Mouse (Mus musculus) gastrocnemius, postnatal 10 days (tissue): ENCODE results near the gene Fam160b1. TPM values are rescaled to one million over a fixed set of nuclear protein-coding genes. Genes with fewer than 3 reads are reported as not detected.

Experiments used
- DNase-seq: peaks from one replicate; pipeline ENCODE4 v3.0.0; 2021; ENCODE audit warnings: mixed read lengths
- total RNA-seq, 2 experiments: library from RNA; stranded (reverse); gene quantifications; 2 replicates each; pipeline ENCODE4 v1.2.3; 2021

The Fam160b1 gene
- total RNA-seq, 2 experiments from 2014 or later: 9.6 to 12.8 TPM

GRCm38 (mm10) chr19:57366626-57367025, 6.1 kb downstream of the Fam160b1 start:
- DNase-seq: no peak

DNA sequence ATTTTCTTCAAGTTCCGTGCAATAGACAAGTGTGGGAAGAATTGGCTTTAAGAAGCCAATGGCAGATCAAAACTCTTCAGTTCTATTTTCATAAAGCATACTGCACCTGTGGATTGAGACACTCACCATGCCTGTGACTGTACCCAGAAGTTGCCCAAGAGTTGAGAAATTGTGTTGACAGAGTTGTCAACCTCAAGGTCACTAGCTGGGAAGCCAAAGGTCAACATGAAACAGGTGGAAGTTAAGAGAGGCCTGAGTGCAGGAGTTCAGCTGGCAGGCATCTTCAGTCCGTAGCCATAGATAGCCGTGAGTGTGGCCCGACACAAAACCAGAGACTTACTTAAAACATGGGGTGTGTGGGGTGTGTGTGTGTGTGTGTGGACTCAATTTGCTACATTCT, 6.7 kb downstream of the Fam160b1 start:
- DNase-seq: no peak

- no peak for DNase-seq
These were observed 7.4 kb downstream of the Fam160b1 start for GRCm38 (mm10) chr19:57367849-57368387.

DNA sequence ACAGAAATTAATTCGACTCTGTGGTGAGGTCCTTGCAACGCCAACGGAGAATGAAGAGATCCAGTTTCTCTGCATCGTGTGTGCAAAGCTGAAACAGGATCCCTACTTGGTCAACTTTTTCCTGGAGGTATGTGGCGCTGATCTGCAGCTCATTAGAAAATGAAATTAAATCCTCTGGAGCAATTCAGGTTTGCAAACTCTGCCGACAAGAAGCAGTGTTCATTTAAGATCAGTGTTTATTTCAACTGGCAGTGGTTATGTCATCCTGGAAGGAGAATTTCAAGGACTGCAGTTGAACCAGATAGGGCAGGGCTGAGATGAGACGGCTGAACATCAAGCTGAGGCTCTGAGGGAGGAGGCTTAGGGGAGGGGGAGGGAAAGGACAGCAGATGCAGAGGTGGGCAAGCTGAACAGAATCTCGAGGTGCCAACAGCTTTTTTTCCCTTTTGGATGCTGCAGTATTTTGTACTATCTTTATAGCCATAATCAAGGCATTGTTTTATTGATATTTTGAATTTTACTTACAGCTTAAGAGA, 12.9 kb downstream of the Fam160b1 start:
- DNase-seq: no peak

GRCm38 (mm10) chr19:57375161-57375560, 14.7 kb downstream of the Fam160b1 start:
- no peak for DNase-seq

DNA sequence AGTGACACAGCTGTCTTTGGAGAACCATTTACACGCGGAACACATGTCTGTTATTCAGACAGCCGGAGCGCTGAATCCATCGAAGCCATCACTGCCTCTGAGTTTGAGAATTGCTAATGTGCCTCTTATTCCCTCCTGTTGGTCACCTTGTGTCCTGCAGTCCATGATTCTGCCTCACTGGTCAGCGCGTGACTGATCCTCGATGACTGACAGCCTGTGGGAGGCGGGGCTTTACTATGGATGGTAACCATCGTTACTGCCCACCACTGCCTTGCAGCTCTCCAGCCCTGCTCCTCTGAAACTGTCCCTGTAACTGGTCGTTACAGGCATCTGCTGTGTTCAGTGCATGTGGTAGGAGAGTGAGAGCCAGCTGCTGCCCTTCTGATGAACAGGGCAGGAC, 15.3 kb downstream of the Fam160b1 start:
- DNase-seq: no peak

GRCm38 (mm10) chr19:57377043-57377703, 16.7 kb downstream of the Fam160b1 start:
- DNase-seq: no peak

- no peak for DNase-seq
These were observed 25.8 kb downstream of the Fam160b1 start for GRCm38 (mm10) chr19:57386176-57386693.

DNA sequence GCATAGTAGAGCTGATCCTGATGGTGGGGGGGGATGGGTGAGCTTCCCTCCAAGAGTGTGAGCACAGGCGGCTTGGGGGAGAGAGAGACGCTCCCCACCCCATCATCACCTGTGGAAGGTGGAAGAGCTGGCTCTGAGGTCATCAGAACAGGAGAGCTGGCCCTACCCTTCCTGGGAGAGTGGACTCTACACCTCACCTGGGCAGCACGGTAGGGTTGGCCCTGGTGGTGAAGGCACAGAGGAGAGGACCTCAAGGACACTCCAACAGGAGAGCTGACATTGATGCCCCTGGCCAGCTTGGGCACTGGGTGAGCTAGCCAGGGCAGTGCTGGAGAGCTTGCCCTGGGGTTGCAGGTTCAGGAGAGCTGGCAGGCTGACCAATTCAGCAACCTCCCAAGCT, 31.1 kb downstream of the Fam160b1 start:
- no peak for DNase-seq

- DNase-seq: no peak
These were observed 33.0 kb downstream of the Fam160b1 start for GRCm38 (mm10) chr19:57393357-57393957.

GRCm38 (mm10) chr19:57396609-57397008, 36.1 kb downstream of the Fam160b1 start:
- DNase-seq: no peak

- no peak for DNase-seq
These were observed 41.9 kb downstream of the Fam160b1 start for GRCm38 (mm10) chr19:57402364-57402763.

- DNase-seq: peak; percentile 92
These were observed 43.4 kb downstream of the Fam160b1 start for GRCm38 (mm10) chr19:57403700-57404501.

GRCm38 (mm10) chr19:57404502-57404848, 44.0 kb downstream of the Fam160b1 start:
- DNase-seq: no peak

DNA sequence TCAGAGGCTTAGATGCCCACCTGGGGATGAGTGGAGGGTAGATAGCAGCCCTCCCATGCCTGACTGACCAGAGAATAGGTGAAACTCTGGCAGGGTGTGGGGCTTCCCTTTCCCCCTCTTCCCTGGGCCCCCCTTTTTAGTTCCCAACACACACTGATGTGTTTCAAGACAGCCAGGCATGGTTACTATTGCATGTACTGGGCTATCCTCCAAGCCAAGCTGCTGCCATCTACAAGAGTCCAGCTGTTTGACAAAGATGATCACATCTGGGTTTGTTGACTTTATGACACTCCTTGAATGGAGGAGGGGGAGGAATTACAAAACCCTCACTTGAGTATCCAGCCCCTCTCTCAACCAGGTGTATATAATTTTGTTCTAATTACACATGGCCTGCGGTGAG, 47.5 kb downstream of the Fam160b1 start:
- DNase-seq: no peak

DNA sequence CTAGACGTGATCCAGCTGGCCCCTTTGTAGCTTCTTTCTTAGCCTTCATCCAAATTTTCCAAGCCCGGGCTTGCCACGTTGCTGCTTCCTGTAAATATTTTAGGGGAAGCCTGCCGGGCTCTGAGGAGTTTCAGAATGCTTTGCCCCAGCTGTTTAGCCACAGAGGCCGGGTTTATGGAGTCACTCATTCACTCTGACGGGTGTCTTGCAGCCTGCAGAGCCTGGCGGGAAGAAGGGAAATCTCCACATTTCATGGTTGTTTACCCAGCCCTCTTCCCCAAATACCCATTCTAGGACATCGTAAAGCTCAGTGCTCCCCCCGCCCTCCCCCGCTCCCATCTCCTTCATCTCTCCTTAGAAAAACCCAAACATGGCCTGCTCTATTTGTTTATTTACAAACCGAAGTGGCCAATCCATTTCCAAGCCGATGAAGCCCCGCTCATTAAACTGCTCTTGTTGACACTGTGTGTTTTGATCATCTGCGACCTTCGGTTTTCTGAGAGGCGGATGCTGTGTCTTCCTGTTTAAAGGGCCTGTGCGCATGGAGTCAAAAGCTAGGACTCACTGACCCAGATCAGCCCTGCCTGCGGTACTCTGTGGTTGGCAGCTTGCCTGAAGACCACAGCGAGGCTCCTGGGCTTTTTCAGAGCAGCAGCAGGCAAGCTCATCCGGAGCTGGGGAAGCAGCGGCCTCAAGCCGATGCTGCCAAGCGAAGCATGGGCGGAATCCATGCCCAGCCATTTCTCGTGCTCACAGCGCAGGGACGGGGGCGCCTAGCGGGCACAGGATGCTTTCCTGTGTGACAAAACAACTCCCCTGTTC, 51.1 kb downstream of the Fam160b1 start:
- DNase-seq: peak; percentile 75

DNA sequence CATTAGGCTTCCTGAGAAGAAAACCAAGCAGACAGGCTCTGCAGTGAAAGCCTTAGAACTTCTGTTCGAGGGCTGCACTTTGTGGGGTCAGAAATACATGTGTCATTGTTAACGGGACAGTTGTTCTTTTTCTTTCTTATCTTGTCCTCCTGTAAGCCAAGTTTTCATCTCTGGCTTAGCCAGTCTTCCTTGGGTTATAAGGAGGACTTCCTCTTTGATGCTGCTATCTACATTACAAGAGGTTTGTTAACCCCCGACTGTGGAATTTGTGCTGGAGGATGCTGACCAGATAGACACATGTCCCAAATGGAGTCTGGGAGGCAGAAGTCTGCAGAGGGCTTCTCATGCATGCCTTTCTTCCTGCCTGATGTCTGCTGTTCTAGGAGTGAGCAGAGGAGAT, 52.7 kb downstream of the Fam160b1 start:
- DNase-seq: no peak

DNA sequence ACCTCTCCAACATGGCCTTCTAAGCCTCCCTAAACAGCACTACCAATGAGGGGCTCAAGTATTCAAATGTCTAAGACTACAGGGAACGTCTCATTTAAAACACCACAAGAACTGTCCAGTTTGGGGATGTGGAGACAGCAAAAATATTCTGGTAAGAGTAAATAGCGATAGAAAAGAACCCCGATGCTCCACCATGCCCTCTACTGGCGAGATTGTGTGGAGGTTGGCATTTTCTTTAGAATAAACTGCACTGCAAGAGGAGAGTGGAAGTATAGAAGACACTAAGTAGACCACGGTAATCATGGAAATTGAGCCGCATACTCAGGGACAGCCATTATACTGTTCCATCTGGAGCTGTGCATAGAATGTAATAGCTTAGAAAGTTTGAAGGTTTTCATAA, 53.4 kb downstream of the Fam160b1 start:
- DNase-seq: no peak

- DNase-seq: no peak
These were observed 54.7 kb downstream of the Fam160b1 start for GRCm38 (mm10) chr19:57415031-57415807.

DNA sequence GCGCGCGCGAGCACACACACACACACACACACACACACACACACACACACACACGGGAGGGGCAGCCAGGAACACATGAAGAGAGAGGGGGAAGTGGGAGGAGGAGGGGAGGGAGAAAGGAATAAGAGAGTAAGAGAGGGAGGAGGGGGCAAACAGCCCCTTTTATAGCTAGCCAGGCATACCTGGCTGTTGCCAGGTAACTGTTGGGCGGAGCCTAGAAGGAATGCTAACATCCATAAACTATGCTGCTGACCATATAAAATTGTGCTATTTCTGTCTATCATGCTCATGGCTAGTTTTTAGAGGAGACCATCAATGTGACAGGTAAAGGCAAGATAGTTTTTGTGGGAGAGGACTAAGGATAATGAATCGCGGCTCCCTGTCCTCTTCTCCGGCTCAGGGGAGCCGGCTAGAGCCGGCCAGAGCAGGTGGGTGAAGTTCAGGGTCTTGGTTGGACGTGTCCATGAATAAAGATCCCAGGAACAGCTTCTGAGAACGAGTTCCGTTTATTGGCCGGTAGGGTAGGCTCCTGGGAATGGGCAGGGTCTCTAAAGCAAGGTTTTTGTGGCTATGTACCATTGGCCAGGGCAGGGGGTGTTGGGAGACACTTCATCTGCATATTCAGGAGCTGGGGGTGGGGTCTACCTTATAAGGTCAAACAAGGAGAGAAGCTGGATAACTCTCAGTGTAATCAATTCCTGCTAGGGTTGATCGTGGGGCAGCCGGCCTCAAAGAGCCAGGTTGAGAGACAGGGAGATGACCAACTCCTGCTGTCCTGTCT, 57.5 kb downstream of the Fam160b1 start:
- no peak for DNase-seq
